Mouse (Mus musculus) testis, adult 2 months (tissue): ENCODE results near the gene Htt.

Source experiments
- CTCF ChIP-seq: fragments of 200-500 bp; IDR thresholded peaks from 2 replicates; pipeline ENCODE4 v1.5.1; 2012; ENCODE audit warnings: low read depth, mild to moderate bottlenecking, inconsistent platforms, low read length, moderate library complexity; ENCODE audit not compliant: control insufficient read depth, insufficient read depth, insufficient replicate concordance
- POLR2A ChIP-seq: fragments of 200-500 bp; IDR thresholded peaks from 2 replicates; pipeline ENCODE4 v1.6.1; 2012; ENCODE audit warnings: low read depth, mild to moderate bottlenecking, inconsistent platforms, low read length, moderate library complexity; ENCODE audit not compliant: control insufficient read depth

GRCm38 (mm10) chr5:34950486-34951160 is 189.1 kb downstream of the Htt start:
- TF ChIP-seq POLR2A (no peak), CTCF (no peak)
